Mouse (Mus musculus) stomach, postnatal 0 days (tissue): ENCODE results near the gene Cacng1.

Source experiments
- CTCF ChIP-seq: IDR thresholded peaks from 2 replicates; pipeline ENCODE4 v1.5.1; 2016; ENCODE audit warnings: antibody characterized with exemption, low read depth, mild to moderate bottlenecking, moderate library complexity
- EP300 ChIP-seq: optimal IDR thresholded peaks from 2 replicates; pipeline ENCODE3; 2016; ENCODE audit warnings: antibody characterized with exemption

- TF ChIP-seq CTCF (no peak), EP300 (no peak)
Observed at GRCm38 (mm10) chr11:107674601-107675000, 41.7 kb downstream of the Cacng1 start.
